Mouse (Mus musculus): ENCODE measurements around the gene Gm3646.

Gene Gm3646

DNA sequence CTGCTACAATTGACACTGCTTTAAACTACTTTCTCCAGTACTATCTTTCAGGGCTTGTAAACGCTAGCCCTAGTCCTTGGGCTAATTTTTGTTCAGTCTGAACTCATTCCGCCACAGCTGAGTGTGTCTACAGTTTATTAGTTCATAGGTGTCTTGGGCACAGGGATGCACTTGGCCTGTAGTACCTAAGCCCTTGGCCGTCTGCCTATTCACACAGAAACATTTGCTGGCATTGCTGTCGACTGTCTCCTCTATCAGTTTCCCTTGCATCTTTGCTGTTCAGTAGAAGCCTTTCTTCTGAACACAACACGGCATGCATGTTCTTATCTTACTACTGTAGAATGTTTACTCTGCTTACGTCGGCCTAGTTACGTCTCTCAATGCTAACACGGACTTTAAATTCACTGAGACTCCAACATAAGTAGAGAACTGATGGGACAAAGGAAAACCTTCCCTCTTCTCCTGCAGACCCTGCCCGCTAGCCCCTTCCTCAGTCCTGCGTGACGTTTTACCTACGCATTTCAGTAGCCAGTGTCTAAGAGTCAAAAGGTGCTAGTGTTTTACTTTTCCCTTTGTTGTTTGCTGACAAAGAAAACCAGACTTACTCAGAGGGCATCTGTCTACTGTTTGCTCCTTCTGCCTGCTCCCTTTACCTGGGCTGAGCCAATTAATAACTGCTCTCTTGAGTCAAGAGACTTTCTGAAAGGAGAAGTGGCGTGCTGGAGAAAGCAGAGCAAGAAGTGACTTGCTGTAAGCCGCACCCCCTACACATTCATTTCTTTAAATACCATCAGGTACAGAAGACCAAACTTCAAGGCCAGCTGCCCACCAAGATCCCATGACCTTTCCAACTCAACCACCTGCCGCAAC is 25.8 kb downstream of the Gm3646 start:
- no peak for DNase-seq (ENCODE audit: low spot score)

DNA sequence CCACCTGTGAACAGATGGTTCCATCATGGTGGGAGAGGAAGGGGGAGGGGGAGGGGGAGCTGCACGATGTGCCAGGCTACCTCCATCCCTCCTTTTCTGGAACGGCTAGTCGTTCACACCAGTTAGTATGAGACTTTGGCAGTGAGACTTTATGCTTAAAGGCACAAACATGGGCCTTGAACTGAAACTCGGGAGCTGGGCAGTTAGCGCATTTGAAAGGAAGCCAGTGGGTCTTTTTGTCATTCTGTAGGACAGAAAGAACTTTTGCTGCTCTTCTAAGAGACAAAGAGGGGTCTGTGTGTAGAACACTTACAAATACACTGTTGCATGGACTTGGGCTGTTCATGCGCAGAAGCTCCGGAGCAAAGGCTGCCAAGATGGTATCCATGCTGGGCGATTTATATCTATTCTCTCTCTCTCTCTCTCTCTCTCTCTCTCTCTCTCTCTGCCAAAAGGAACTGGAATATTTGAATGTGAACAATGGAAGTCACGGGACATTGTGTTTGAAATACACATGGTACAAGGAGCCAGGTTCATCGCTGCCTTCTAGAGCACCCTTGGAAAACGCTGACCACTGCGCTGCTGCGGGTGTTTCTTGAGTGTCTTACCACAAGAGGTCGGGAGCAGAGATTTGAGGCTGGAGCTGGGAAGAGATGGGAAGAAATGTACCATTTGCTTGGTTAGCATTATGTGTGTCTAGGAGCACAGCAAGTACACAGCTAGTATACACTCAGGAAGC is 31.0 kb downstream of the Gm3646 start:
- DNase-seq (ENCODE audit: low spot score), result no peak

DNA sequence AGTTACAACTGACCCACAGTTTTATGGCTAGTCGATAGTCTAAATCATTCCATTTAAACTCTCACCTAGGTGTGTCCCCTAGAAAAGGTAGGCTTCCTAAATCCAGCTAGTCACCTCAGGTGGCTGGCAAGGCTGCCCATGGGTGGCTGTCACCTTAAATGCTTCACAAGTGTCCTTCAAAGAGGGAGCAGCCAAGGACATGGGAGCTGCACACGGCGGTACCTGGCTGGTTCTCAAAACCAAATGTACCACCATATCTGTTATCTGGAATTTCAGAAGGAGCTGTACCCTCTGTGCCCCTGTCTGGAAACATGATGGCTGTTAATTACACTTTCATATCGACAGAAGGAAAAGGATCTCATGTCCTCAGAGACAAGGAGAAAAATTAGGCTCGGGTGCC is 31.6 kb downstream of the Gm3646 start:
- DNase-seq (ENCODE audit: low spot score), result no peak

DNA sequence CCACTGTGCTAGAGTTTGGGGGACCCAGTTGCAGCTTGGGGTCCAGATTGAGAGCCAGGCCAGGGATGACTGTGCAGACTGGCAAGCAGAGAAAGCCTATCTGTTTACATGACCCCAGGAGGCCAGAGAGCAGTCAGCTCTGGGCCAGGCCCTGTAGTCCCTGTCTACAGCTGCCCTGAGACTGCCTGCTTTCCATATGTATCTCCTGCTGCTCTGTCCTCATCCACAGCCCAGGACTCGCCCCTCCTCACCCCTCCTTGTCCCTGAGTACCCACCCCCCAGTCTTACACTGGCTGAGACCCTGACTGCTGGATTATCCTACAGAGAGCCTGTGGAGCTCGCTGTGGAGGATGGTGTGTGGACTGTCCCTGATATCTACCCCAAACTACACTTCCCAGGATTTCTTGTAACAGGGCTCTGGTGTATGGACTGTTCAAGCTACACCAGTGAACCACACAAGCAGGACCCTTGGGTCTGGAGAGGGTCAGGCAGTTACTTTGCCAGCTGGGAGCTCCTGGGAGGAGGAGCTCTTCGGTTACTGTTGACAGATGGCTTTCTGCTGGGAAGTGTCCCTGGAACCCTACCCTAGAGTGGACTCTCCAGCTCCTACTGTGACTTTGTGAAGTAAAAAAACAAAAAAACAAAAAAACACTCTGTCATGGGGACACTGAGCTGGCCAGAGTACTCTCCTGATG is 32.6 kb downstream of the Gm3646 start:
- no peak for DNase-seq (ENCODE audit: low spot score)

DNA sequence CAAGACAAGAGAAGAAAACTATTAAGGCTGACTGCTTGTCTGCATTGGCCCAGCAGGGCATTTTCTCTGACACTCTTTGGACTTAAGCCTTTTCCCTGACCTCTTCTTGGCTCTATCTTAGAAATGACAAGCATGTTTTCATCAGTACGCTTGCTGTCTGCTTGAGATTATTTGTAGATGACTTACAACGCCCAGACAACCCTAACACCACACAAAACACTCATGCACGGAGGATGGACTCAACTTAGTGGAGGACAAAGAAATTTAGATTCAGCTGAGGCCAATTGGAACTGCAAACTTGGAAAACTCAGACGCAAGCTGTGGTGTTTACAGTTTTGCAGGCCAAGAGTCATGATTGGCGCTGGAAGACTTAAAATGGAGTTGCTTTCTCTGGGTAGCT is 34.7 kb downstream of the Gm3646 start:
- no peak for DNase-seq (ENCODE audit: low spot score)

DNA sequence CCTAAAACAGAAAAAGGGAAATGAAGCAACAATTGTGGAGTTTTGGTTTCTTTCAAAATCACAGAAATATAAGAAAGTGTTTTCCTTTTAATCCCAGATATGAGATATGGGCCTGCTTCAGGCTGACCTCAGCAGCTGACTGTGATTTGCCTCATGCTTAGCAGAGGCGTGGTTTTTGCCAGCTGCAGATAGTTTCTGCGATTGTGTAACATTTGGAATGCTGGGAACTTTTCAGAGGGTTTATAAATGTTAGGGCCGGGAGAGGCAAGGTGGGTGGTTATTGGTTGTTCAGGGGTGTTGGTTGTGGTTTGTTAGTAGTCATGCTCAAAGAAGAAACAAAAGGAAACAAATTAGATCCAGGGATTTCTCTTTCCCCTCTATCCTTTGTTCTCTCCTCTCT is 37.1 kb downstream of the Gm3646 start:
- DNase-seq (ENCODE audit: low spot score), result no peak

DNA sequence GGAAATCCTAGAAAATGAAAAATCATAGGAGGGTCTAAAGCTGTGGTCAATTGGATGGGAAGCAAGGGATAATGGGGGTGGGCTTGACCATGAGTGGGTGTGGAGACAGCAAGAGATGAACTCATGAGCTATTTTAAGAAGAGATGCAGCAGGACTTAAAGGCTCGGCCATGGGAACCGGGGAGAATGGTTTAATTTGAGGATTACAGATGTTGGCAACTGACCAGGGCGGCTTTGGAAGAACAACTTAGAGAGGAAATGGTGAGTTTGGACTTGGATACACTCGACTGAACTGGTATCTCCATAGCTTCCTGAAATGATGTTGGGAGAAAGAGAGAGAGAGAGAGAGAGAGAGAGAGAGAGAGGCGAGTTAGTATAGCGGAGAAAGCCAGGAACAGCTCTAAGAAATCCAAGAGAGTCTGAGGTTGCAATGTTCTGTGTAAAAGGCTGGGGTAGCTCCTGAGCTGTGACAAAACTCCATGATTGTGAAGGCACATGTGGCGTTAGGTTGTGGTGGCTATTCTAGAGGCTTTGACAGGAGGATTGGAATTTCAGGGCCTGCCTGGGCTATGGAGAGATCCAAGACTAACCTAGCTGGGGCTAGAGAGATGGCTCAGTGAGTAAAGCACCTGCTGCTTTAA is 39.2 kb downstream of the Gm3646 start:
- no peak for DNase-seq (ENCODE audit: low spot score)

DNA sequence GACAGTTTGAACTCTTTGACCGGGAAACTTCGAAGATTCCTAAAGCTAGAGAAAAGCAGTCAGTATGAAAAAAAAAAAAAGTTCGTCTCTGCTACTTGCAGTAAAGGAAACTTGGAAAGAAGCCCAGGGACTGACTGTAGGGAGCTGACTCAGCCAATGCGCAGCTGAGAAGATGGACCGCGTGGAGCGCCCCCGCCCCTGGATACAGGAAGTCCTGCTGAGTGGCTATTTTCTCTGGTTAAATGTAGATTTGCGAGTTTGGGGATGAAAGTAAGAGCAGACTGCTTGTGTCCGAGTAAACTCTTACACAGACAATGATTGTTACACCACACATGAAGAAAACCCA is 43.1 kb downstream of the Gm3646 start:
- DNase-seq (ENCODE audit: low spot score), result peak; percentile 77

DNA sequence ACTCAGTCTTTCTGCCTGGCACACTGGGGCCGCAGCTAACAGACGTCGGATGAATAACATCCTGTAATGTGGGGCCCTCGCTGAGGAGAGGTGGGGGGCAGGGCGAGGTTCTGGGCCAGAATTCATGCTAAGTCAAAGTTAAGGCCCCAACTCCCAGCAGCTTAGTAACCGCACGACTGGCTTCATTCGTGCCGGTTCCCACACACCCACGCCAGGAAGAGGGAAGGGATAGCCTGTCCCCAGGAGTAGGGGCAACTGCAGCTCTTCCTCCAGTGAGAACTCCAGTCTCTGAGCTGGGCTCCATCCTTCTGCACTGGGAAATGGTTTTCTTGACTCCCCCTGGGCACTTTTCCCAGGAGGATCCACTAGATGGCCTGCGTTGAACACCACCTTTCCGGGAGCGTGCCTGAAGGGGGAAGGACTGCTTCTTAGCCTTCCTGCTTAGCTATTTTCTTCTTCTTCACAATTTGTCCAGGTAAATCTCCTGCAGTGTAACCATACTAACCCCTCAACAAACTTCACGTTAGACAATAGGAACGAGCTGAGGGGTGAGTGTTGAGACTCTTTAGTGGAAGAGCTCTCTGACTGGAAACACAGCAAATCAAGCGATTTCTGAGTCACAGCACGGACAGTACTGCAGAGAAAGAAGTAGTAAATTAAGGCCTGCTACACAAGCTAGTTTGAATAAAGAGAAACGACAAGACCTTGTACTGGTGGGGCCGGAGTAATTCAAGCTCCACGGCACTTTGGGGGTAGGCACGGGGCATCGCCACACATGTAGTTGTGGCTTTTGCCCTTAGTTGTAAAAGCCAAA is 43.7 kb downstream of the Gm3646 start:
- DNase-seq (ENCODE audit: low spot score), result peak; percentile 66

DNA sequence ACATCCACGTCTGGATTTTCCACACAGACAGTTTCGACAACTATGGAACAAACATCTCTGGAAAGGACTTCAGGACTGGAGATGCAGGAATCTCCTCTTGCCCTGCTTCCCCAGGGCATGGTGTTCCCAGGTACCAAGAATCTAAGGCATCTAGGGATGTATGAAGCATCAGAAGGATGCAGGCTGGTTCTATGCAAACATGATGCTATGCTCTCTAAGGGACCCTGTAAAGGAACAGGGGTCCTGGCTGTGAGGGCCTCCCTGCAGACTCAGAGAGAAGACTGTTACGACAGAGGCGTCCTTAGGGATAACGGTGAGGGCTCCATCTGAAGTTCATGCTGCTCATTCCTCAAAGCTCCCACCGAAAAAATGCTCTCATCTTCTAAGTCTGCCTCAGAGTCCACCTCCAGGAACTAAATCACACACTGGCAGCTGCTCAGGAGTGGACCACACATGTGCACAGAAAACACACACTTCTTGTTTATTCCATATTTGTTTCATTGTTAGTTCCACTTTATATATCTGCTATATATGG is 44.9 kb downstream of the Gm3646 start:
- no peak for DNase-seq (ENCODE audit: low spot score)

DNA sequence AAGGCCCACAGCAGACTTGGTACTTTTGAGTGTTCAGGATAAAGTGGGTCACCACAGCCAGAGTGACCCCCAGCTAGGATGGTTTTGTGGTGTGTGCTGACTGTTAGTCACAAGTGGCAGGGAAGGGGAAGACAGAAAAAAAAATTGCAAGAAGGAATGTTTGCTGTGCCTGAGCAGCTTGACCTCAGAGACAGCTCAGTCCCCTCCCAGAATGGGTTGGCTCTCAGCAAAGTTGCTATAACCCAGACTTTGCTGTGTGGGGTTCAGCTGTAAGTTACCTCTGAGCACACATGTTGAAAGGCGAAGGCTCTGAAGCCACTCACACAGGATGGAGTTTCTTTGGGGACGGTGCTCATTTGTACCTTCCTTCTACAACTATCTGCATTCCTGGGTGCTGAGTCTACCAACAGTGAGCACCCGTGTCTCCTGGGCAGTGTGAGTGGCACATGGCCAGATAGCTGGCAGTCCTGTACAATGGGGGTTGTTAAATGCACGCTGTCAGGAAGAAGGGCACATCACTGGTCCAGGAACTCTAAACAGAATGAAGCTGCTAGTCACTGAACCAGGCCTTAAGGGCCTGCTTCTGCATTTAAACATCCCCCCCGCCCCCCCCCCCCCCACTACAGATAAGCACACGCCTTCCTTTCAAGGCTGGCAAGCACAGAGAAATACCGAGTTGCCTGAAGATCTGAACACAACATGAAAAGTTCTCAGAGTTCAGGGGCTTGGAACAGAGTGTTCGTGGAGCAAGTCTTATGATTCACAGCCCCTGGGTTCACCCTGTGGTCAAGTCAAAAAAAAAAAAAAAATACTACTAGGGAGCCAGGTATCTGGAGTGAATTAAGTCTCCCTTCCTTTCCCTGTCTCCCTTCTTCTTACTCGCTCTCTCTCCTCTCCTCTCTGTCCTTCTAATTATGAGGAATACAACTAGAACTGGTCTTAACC is 45.6 kb downstream of the Gm3646 start:
- no peak for DNase-seq (ENCODE audit: low spot score)

DNA sequence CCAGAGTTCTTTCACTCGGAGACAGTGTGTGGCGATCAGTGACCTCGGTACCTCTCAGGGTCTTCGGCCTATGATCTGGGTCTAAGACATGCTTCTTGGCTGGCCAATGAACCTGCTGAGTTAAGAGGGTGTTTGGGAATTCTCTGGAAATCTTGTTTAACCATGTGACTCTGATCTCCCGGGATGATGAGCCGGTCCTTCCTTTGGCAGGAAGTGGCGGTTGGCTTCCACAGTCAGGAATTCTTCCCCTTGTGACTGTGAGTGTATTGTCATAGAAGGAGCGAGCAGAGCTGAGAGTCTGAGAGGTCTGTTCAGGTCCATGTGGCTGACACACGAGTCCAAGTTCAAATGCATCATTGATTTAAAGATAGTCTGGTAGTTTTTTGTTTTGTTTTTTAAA is 46.9 kb downstream of the Gm3646 start:
- no peak for DNase-seq (ENCODE audit: low spot score)

DNA sequence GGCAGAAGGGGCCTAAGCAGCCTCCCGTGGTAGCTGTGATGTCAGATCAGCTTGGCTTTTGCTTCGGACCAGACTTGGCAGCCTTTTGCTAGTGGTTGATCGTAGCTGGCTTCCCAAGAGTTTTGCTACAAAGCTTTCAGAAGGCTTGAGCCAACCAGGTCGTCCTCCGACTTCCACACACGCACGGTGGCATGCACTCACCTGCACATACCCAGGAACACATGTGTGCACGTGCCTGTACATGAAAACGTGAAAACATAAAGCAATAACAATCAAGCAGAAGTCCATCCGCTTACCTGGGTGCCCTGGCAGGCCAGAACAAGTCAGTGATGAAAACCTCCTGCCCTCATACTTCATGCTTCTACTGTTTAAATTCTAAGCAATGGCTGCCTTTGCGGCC is 48.2 kb downstream of the Gm3646 start:
- DNase-seq (ENCODE audit: low spot score), result no peak

DNA sequence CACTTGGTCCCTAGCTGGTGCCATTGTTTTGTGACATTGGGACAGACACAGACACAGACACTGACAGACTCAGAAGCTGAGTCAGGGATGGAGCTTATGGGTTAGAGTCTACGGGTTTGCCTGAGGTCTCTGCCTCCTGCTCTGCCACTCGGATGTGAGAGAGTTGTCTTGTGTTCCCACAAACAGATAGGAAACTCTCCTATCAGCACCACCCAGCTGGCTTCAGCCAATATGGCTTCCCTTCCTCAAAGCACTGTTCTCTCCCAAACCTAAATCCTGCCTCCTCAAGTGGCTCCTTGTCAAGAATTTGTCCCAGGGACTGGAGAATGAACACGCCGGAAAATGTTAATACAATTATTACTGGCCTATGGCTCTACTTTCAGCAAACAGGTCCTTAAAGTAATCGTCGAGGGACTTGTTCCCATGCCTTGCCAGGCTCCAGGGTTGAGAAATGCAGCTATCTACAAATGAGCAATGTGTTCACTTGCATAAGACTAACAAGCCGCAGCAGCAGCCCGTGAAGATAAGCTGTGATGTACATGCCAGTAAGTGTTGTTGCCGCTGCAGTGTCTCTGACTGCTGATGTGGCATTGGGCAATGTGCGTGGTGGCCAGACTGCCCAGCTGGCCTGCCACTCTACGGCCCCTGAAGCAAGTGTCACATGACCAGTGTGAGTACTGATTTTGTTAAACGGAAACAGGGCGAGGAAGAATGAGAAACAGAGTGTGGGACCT is 50.7 kb downstream of the Gm3646 start:
- DNase-seq (ENCODE audit: low spot score), result no peak
